Mouse (Mus musculus) megakaryocyte-erythroid progenitor cell, adult 5-6 weeks (primary cell): Measurements from ENCODE around the gene Upf2. TPM values are rescaled to one million over a fixed set of nuclear protein-coding genes. Genes with fewer than 3 reads are reported as not detected.
A peak's percentile ranks its signal among the peaks of the same experiment; 100 is the strongest.
"Not testable (repeated sequence)": the region's sequence is repeated elsewhere in the genome, so short reads cannot be mapped to it uniquely, and the experiment has no call there.

Experiments used
- ATAC-seq: replicated peaks from 2 replicates; pipeline ENCODE4 v1.8.0; 2016; ENCODE audit warnings: mild to moderate bottlenecking, inconsistent platforms; ENCODE audit not compliant: severe bottlenecking, poor library complexity, low FRiP score, low TSS enrichment
- total RNA-seq, 2 experiments: library from RNA; stranded (forward) in 1 of 2; stranded (reverse) in 1 of 2; fragments of 200-1000, 215-1000 nt in 1 of 2; fragments of >200 nt in 1 of 2; fragmentation: Nextera tagmentation in 1 of 2; gene quantifications; 2 replicates each; pipeline ENCODE4 v1.2.3; 2014 to 2017

The Upf2 gene
- total RNA-seq, 2 experiments from 2014 or later, result 26.7 to 29.3 TPM

- no peak for ATAC-seq
Observed at GRCm38 (mm10) chr2:5946876-5947275, 4.4 kb upstream of the Upf2 start.

DNA sequence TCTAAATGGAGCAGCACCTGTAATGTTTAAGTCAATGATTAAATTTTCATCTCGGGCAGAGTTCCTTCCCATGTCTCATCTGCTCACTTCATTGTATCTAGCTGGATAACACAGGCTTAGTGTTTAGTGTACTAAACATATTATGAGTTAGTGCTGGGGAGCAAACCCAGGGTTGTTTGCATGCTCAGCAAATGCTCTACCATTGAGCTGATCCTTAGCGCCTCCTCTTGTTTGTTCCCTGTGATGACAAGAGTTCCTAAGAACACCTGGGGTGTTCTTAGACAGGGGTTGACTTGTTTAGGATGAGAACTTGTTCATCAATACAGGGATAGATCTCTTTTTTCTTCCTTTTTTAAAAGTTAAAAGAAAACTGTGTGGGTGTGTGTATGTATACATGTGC, 2.3 kb upstream of the Upf2 start:
- no peak for ATAC-seq

- not testable (repeated sequence) for ATAC-seq
Observed at GRCm38 (mm10) chr2:5949821-5950220, 1.4 kb upstream of the Upf2 start.

DNA sequence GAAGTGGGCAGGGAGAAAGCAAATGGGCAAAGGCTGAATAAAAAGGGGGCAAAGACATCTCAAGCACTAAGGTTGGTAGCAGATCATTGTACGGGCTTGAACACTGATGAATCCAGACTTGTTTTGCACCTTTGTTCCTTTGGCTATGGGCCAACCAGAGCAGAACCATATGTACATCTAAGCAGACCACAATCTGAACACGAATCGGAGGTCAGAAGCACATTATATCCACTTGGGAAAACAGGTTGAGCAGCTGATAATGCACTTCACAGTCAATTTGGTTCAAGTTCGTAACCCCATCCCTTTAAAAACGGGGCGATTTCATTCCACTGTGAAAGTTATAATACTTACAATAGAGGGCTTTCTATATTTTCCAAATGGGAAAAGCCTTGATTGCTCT, 964 bp upstream of the Upf2 start:
- peak; percentile 15; the same call in 1 of the 2 replicates for ATAC-seq

DNA sequence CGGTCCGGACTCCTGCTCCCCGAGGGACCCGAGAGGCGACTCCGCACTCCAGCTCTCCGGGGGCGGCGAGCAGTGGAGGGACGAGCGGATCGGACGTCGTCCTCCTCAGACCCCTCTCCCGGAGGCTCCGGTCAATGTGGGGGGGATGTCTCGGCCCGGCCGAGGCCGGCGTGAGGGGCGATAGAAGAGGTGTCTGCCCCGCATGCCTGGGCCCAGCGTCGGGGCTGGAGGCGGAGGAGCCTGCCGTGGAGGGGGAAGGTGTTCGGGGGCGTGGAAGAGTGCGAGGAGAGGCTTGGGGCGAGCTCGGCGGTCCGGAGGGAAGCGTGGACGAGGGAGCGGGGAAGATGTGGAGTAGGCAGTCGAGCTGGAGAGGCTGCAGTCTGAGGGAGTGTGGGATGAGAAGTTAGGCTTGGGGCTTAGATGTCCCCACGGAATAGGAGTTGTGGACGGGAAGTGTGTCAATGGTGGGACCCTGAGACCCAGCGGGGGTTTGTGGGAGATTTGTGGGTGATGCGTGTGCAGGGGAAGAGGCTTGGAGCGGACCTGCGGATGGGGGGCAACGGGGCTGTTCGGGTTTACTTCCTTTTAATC, 447 bp downstream of the Upf2 start:
- ATAC-seq, result peak; percentile 73

DNA sequence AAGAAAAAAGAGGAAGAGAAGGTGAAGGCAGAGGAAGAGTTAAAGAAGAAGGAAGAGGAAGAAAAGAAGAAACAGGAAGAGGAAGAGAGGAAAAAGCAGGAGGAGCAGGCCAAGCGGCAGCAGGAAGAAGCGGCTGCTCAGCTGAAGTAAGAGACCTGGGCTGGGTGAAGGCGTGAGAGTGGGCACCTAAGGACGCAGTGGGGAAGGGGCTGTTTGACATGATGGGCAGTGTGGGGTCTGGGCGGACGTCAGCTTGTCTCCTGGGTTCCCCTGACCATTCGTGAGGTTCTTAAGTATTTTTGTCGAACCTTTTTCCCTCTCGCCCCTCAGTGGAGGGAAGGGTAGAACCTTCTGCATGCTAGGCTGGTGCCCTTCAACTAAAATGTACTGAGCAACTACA, 6.4 kb downstream of the Upf2 start:
- ATAC-seq, result no peak

GRCm38 (mm10) chr2:5962265-5962664, 11.0 kb downstream of the Upf2 start:
- no peak for ATAC-seq

DNA sequence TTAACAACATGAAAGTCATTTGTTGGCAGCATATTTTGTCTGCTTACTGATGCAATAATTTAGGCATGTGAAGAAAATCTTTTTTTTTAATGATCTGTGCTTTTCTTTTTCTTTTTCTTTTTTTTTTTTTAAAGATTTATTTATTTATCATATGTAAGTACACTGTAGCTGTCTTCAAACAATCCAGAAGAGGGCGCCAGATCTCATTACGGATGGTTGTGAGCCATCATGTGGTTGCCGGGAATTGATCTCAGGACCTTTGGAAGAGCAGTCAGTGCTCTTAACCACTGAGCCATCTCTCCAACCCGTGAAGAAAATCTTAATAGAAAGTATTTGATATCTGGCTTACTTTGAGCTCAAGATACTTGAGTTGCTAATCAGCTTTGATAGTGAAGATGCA, 12.5 kb downstream of the Upf2 start:
- not testable (repeated sequence) for ATAC-seq

DNA sequence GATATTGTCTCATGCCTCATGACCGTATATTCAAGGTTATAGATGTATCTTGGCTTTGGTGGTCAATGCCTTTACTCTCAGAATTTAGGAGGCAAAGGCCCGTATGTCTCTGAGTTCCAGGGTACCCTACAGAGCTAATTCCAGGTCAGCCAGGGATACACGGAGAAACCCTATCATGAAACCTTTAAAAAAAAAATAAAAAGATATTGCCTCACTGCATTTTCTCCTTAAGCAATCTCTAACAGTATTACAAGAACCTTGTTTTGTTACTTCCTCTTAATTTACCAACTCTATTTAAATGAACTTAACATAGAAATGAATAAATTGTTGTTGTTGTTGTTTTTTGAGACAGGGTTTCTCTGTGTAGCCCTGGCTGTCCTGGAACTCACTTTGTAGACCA, 14.7 kb downstream of the Upf2 start:
- no peak for ATAC-seq

DNA sequence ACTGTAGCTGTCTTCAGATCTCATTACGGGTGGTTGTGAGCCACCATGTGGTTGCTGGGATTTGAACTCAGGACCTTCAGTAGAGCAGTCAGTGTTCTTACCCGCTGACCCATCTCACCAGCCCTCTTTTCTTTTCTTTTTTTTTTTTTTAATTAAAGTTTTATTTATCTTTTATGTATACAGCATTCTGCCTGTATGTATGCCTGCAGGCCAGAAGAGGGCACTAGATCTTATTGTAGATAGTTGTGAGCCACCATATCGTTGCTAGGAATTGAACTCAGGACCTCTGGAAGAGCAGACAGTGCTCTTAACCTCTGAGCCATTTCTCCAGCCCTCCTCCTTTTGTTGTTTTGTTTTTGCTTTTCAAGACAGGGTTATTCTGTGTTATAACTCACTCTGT, 19.4 kb downstream of the Upf2 start:
- ATAC-seq, result not testable (repeated sequence)

DNA sequence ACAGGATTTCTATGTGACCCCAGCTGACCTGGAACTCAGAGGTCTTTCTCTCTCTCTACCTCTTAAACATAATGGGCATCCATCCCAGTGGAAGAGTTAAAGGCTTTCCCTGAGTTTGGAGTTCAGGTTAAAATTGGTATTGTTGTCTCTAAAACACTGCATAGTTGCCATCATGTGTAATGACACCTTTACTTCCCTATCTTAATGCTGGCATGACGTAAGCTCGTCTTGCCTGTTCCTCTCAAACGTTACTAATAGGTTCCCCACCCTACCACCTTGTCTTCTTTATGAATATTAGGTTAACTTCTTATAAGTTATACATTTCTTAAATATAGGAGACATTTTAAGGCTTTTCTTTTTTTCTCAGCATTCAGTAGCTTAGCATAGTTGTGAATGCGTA, 26.3 kb downstream of the Upf2 start:
- ATAC-seq, result no peak

- peak; percentile 65; the same call in 1 of the 2 replicates for ATAC-seq
Observed at GRCm38 (mm10) chr2:5995538-5995937, 44.3 kb downstream of the Upf2 start.

GRCm38 (mm10) chr2:6003949-6004348, 52.7 kb downstream of the Upf2 start:
- peak; percentile 96 for ATAC-seq

DNA sequence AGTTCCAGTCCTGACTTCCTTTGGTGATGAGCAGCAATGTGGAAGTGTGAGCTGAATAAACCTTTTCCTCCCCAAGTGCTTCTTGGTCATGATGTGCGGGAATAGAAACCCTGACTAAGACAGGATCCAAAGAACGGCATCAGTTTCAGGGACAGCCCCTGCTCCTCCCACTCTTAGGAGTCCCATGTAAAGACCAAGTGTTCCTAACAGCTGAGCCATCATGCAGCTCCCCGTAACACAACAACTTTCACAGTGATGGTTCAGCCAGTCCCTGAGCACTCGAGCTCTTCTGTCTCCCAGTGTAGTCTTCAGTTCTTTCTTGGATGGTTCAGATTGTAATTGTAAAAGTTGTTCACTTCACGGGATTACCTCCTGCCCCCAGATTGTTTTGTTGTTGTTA, 63.3 kb downstream of the Upf2 start:
- ATAC-seq, result no peak

GRCm38 (mm10) chr2:6015182-6015581, 63.9 kb downstream of the Upf2 start:
- not testable (repeated sequence) for ATAC-seq

GRCm38 (mm10) chr2:6020570-6020969, 69.3 kb downstream of the Upf2 start:
- ATAC-seq, result no peak

- no peak for ATAC-seq
Observed at GRCm38 (mm10) chr2:6042644-6043043, 91.4 kb downstream of the Upf2 start.

DNA sequence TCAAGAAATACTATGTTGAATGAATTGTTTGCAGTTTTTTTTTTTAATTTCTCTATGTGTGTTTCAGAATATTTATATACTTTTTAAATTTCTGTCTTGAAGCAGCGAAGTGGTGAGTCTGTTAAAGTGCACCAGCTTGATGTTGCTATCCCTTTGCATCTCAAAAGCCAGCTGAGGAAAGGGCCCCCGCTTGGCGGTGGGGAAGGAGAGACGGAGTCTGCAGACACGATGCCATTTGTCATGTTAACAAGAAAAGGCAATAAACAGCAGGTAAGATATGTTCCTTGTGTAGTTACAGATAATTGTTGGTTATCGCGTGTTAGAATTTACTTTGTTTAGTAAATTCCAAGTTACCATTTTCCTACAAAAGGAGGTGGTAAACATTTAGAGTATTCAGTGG, 95.5 kb downstream of the Upf2 start:
- no peak for ATAC-seq

- ATAC-seq, result peak; percentile 28; the same call in 1 of the 2 replicates
Observed at GRCm38 (mm10) chr2:6048570-6048969, 97.3 kb downstream of the Upf2 start.

DNA sequence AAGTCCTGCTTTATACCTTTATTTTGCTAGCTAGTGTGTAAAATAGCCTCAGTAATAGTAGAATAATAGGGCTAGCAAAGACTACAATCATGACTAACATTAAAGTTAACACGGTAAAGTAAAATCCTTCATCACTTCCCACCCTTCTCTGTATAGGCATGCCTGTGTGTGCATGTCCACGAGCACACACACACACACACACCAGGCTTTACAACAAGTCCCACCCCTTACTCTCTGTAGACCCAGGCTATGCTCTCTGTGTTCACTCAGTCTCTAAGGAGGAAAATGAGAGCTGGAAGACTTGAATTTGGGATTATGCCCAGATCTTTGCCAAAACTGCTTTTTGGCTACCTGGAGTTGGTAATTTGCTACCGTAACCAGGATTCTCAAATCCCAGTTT, 97.7 kb downstream of the Upf2 start:
- ATAC-seq, result no peak

- no peak for ATAC-seq
Observed at GRCm38 (mm10) chr2:6055466-6055865, 104.2 kb downstream of the Upf2 start.

- no peak for ATAC-seq
Observed at GRCm38 (mm10) chr2:6056518-6056917, 105.2 kb downstream of the Upf2 start.
